Mouse (Mus musculus): ENCODE results near the gene Cdc6. TPM values are rescaled to one million over a fixed set of nuclear protein-coding genes. Genes with fewer than 3 reads are reported as not detected.
A peak's percentile ranks its signal among the peaks of the same experiment; 100 is the strongest.

Cdc6 gene
- polyA plus RNA-seq, 1 experiment from 2014 or later: 5.6 TPM

DNA sequence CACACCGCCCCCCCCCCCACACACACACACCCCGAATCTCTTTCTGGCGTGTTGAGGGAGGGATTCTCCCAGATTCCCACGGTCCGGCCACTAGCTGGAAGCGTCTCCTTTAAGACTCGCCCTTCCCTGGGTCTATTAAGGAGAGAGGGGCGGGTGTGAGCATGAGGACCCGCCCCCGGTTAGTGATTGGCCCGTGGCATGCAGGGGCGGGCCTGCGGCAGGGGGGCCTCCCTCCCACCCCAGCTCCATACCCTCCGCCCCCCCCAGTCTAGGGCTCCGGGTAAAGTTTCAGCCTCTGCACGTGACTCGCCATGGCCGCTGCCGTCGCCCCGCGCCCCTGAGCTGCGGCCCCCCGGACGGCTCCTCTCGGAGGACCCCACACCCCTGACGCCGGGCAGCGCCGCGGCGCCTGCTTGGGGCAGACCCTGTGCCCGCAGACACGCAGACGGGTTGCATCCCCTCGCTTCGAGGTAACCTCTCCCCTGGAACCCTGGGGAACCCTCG lies 29.9 kb downstream of the Cdc6 start:
- H3K9me3 ChIP-seq (ENCODE audit: control insufficient read depth, low read length): no peaks in the 10 kb centered on the region
- DNase-seq (peak; percentile 91), ATAC-seq (ENCODE audit: low FRiP score, low TSS enrichment) (peak; percentile 81)
- H3K4me2 ChIP-seq (ENCODE audit: low read length): peak overlapping the region; percentile 98
- H3K27ac ChIP-seq (replicated peaks; ENCODE audit: low read depth, low read length): 0 out of 2 replicates have a peak overlapping the region, but pooled peaks have one; percentile 13
- under 1% methylated on average over 37 of the region's 38 CpGs for WGBS
- 0 out of 2 replicates have a peak, but pooled peaks cover 11% of the 10 kb centered on the region for H3K27me3 ChIP-seq (ENCODE audit: control insufficient read depth, insufficient read depth, low read length)
- peak overlapping the region; percentile 54 for H3K4me3 ChIP-seq (replicated peaks; ENCODE audit: low read depth, low read length)
- H3K36me3 ChIP-seq (ENCODE audit: control insufficient read depth, insufficient read depth, low read length): no peaks in the 10 kb centered on the region
- H3K4me1 ChIP-seq (ENCODE audit: control insufficient read depth, insufficient read depth, low read length): peaks cover 54% of the 10 kb centered on the region
- H3K9ac ChIP-seq (replicated peaks; ENCODE audit: low read length): peak overlapping the region; percentile 51

DNA sequence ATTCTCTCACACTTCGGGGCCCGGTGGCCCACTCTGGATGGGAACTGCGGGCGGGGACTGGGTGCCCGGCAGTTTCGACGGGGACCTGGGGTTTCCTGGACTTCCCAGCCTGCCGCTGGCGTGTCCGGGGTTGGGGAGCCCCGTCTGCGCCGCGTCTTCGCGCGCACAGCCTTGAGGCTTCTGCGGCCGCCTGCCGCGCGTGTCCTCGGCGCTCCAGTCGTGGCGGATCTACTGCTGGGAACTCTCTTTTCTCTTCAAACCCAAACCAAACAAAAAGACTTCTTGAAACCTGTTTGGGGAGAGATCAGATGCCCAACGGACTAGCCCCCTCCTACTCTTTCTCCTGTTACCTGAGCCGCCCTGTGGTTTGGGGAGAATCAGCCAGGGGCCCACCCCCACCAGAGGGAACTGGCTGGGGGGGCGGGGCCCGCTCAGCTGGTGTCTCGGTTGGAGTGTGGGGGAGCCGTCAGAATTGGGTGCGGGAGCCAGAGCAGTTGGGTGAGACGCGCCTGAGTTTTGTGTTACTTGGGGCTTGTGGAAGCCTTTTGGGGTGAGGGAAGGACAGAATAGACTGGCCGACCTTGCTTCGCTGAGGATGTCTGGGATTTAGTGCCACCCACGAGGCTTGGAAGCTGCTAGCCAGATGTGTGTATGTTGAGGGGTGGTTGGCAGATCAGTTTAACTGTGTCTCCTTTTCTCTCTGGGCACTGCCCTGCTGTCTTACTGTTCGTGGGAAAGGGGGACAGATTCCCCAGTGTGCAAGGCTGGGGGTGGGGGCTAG lies 30.5 kb downstream of the Cdc6 start:
- peak overlapping the region; percentile 54 for H3K4me3 ChIP-seq (replicated peaks; ENCODE audit: low read depth, low read length)
- peak; percentile 61 for DNase-seq
- 0 out of 2 replicates have a peak, but pooled peaks cover 11% of the 10 kb centered on the region for H3K27me3 ChIP-seq (ENCODE audit: control insufficient read depth, insufficient read depth, low read length)
- peak overlapping the region; percentile 51 for H3K9ac ChIP-seq (replicated peaks; ENCODE audit: low read length)
- H3K4me1 ChIP-seq (ENCODE audit: control insufficient read depth, insufficient read depth, low read length): peaks cover 49% of the 10 kb centered on the region
- no peaks in the 10 kb centered on the region for H3K9me3 ChIP-seq (ENCODE audit: control insufficient read depth, low read length)
- no peak for ATAC-seq (ENCODE audit: low FRiP score, low TSS enrichment)
- H3K27ac ChIP-seq (replicated peaks; ENCODE audit: low read depth, low read length): 0 out of 2 replicates have a peak overlapping the region, but pooled peaks have one; percentile 13
- peak overlapping the region; percentile 98 for H3K4me2 ChIP-seq (ENCODE audit: low read length)
- under 1% methylated on average over 39 of the region's 39 CpGs for WGBS
- H3K36me3 ChIP-seq (ENCODE audit: control insufficient read depth, insufficient read depth, low read length): no peaks in the 10 kb centered on the region

DNA sequence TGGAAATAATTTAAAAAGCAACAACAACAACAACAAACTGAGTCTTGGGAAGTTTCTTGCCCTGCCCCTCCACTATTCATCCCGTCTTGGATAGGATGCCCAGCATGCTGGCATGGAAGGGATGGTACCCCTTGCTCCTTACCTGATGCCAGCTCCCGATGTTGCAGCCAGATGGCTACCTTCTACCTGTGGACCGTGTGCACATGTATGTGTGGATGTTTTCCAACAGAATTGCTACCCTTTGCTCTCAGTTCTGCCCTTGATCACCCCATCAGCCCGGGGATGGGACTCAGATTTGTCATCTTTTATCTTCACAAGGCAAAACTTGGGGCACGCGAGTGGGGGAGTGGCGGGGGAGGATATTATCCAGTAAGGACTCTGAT lies 31.1 kb downstream of the Cdc6 start:
- 0 out of 2 replicates have a peak, but pooled peaks cover 11% of the 10 kb centered on the region for H3K27me3 ChIP-seq (ENCODE audit: control insufficient read depth, insufficient read depth, low read length)
- ATAC-seq (ENCODE audit: low FRiP score, low TSS enrichment) (no peak), DNase-seq (no peak)
- peak overlapping the region; percentile 54; the same call in 1 of the 2 replicates for H3K4me3 ChIP-seq (replicated peaks; ENCODE audit: low read depth, low read length)
- H3K9ac ChIP-seq (replicated peaks; ENCODE audit: low read length): no peak overlapping the region
- H3K27ac ChIP-seq (replicated peaks; ENCODE audit: low read depth, low read length): no peak overlapping the region
- H3K9me3 ChIP-seq (ENCODE audit: control insufficient read depth, low read length): no peaks in the 10 kb centered on the region
- no peaks in the 10 kb centered on the region for H3K36me3 ChIP-seq (ENCODE audit: control insufficient read depth, insufficient read depth, low read length)
- peaks cover 47% of the 10 kb centered on the region for H3K4me1 ChIP-seq (ENCODE audit: control insufficient read depth, insufficient read depth, low read length)
- WGBS: 45% methylated on average over 7 of the region's 7 CpGs
- H3K4me2 ChIP-seq (ENCODE audit: low read length): peak overlapping the region; percentile 98

DNA sequence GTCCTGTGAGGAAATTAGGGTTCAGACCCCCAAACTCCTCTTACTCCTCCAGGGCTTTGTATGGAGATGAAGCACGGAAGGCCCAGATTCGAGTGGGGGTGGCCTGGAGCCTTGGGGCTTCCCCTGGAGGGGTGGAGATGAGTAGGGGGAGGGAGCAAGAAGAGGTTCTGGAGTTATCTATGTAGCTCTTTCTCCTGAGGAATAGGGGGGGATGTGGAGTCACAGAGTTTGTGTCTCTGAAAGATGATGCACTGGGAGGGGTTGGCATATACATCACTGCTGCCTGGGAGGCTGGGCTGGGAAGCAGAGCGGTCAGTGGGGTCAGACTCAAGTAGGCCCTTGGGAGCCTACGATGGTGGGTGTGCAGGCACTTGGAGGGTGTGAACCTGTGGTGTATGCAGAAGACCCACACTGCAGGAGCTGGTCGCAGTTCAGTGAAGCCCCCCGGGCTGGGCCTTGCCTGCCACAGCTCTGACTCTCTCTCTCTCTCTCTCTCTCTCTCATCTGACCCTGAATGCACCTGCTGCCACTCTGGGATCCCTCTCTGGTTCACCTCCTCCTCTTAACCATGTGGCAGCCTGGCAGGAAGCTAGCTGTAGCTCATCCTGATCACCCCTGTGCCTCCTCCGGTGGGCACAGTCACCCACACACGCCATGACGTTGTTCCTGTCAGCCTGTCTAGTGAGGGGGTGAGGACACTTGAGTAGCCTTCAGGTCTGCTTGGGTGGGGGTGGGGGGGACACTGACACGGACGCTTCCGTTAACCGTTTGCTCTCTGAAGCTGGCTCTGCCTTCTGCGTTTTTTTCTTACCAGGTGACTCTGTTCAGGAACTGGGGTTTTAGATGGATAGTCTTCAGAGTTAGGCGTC lies 31.7 kb downstream of the Cdc6 start:
- no peak overlapping the region for H3K4me3 ChIP-seq (replicated peaks; ENCODE audit: low read depth, low read length)
- H3K4me1 ChIP-seq (ENCODE audit: control insufficient read depth, insufficient read depth, low read length): peaks cover 47% of the 10 kb centered on the region
- H3K27ac ChIP-seq (replicated peaks; ENCODE audit: low read depth, low read length): no peak overlapping the region
- 0 out of 2 replicates have a peak, but pooled peaks cover 11% of the 10 kb centered on the region for H3K27me3 ChIP-seq (ENCODE audit: control insufficient read depth, insufficient read depth, low read length)
- ATAC-seq (ENCODE audit: low FRiP score, low TSS enrichment) (no peak), DNase-seq (no peak)
- no peaks in the 10 kb centered on the region for H3K36me3 ChIP-seq (ENCODE audit: control insufficient read depth, insufficient read depth, low read length)
- whole genome bisulfite sequencing: 57% methylated on average over 15 of the region's 15 CpGs
- H3K4me2 ChIP-seq (ENCODE audit: low read length): peak overlapping the region; percentile 10; the same call in 1 of the 2 replicates
- H3K9me3 ChIP-seq (ENCODE audit: control insufficient read depth, low read length): no peaks in the 10 kb centered on the region
- no peak overlapping the region for H3K9ac ChIP-seq (replicated peaks; ENCODE audit: low read length)

DNA sequence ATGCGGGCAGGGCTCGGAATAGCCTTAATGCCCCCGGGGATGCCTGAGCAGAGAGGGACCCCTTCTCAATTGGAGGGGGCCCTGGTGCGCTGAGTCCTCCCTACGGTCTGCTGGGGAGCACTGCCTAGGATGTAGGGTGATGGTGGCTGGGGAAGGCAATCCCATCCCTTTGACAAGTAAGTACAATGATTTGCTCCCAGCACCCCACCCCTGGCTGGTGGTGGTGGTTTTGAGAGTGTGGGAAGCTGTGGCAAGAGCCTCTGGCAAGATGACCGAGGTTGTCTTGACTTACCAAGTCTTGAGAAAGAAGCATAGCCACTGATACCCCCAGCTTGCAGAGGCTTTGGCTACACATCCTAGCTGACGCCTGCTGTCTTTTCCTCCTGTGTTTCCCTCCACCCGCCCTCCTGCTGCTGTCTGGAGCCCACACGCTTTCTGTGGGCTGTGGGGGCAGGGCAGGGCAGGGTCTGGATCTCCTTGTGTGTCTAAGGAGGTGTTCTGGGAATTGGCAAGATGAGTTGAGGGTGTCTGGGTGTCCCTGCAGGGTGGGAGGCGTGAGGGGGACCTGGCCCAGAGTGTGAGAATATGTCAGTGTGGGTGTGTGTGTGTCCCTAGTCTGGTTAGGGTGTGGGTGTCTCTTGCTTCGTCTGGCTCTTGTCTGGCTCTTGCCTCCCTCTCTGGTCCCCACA lies 32.5 kb downstream of the Cdc6 start:
- DNase-seq (no peak), ATAC-seq (ENCODE audit: low FRiP score, low TSS enrichment) (no peak)
- peak overlapping the region; percentile 9 for H3K4me2 ChIP-seq (ENCODE audit: low read length)
- peaks cover 47% of the 10 kb centered on the region for H3K4me1 ChIP-seq (ENCODE audit: control insufficient read depth, insufficient read depth, low read length)
- no peak overlapping the region for H3K9ac ChIP-seq (replicated peaks; ENCODE audit: low read length)
- WGBS: 56% methylated on average over 11 of the region's 11 CpGs
- 0 out of 2 replicates have a peak, but pooled peaks cover 11% of the 10 kb centered on the region for H3K27me3 ChIP-seq (ENCODE audit: control insufficient read depth, insufficient read depth, low read length)
- H3K36me3 ChIP-seq (ENCODE audit: control insufficient read depth, insufficient read depth, low read length): no peaks in the 10 kb centered on the region
- no peak overlapping the region for H3K4me3 ChIP-seq (replicated peaks; ENCODE audit: low read depth, low read length)
- no peaks in the 10 kb centered on the region for H3K9me3 ChIP-seq (ENCODE audit: control insufficient read depth, low read length)
- H3K27ac ChIP-seq (replicated peaks; ENCODE audit: low read depth, low read length): no peak overlapping the region

DNA sequence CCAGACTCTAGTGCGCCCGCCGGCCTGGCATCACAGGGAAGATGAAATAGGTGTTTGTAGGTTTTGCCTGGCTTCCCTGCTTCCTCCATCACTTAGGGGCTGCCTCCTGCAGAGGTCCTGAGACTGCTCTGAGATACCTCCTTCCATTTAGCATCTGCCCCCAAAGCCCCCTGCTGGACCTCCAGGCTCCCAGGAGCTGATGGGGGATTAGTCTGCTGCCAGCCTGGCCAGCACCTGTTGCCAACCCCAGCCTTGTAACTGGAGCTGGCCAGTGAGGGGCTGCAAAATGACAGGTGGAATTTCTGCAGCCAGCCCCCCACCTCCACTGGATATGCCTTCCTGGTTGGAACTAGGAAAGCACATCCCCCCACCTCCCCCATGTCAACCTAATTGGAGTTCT lies 33.2 kb downstream of the Cdc6 start:
- no peaks in the 10 kb centered on the region for H3K9me3 ChIP-seq (ENCODE audit: control insufficient read depth, low read length)
- H3K27me3 ChIP-seq (ENCODE audit: control insufficient read depth, insufficient read depth, low read length): 0 out of 2 replicates have a peak, but pooled peaks cover 6% of the 10 kb centered on the region
- H3K4me2 ChIP-seq (ENCODE audit: low read length): peak overlapping the region; percentile 74
- no peaks in the 10 kb centered on the region for H3K36me3 ChIP-seq (ENCODE audit: control insufficient read depth, insufficient read depth, low read length)
- no peak overlapping the region for H3K27ac ChIP-seq (replicated peaks; ENCODE audit: low read depth, low read length)
- H3K4me1 ChIP-seq (ENCODE audit: control insufficient read depth, insufficient read depth, low read length): peaks cover 47% of the 10 kb centered on the region
- ATAC-seq (ENCODE audit: low FRiP score, low TSS enrichment) (no peak), DNase-seq (no peak)
- 41% methylated on average over 3 of the region's 3 CpGs for WGBS
- no peak overlapping the region; the same call in 1 of the 2 replicates for H3K4me3 ChIP-seq (replicated peaks; ENCODE audit: low read depth, low read length)
- H3K9ac ChIP-seq (replicated peaks; ENCODE audit: low read length): 0 out of 2 replicates have a peak overlapping the region, but pooled peaks have one; percentile 64

DNA sequence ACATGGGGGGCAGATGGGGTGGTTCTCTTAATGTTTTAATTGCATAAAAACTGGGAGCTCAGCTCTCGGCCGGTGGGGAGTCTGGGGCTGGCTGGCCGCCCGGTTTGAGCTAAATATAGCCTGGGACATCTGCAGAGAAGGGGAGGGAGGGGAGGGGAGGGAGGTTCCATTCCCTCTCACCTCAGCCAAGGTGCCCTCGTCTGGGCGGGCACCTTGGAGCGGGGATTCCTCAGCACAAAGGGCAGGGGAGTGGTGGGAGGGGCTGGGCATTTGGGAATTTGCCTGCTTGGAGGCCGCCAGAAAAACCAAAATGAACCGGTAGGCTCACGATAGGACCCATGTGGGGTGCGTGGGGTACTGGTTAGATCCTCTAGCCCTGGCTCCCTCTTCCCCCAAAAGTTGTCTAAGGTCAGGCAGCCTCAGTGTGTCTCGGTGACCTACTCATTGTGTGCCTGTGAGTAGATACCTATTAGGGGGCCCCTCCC lies 33.8 kb downstream of the Cdc6 start:
- ATAC-seq (ENCODE audit: low FRiP score, low TSS enrichment): 0 out of 2 replicates have a peak, but pooled peaks have one; percentile 0
- 3% methylated on average over 12 of the region's 12 CpGs for WGBS
- H3K27ac ChIP-seq (replicated peaks; ENCODE audit: low read depth, low read length): peak overlapping the region; percentile 86
- peak overlapping the region; percentile 64 for H3K9ac ChIP-seq (replicated peaks; ENCODE audit: low read length)
- 0 out of 2 replicates have a peak, but pooled peaks cover under 1% of the 10 kb centered on the region for H3K27me3 ChIP-seq (ENCODE audit: control insufficient read depth, insufficient read depth, low read length)
- no peaks in the 10 kb centered on the region for H3K9me3 ChIP-seq (ENCODE audit: control insufficient read depth, low read length)
- DNase-seq: peak; percentile 40
- peaks cover 41% of the 10 kb centered on the region for H3K4me1 ChIP-seq (ENCODE audit: control insufficient read depth, insufficient read depth, low read length)
- no peaks in the 10 kb centered on the region for H3K36me3 ChIP-seq (ENCODE audit: control insufficient read depth, insufficient read depth, low read length)
- H3K4me3 ChIP-seq (replicated peaks; ENCODE audit: low read depth, low read length): peak overlapping the region; percentile 52
- H3K4me2 ChIP-seq (ENCODE audit: low read length): peak overlapping the region; percentile 74
